Mouse (Mus musculus): Measurements from ENCODE around the gene Atm.

Gene Atm

GRCm38 (mm10) chr9:53408953-53409361, 127.6 kb downstream of the Atm start:
- no peak for DNase-seq (ENCODE audit: low spot score)

GRCm38 (mm10) chr9:53408548-53408947, 128.0 kb downstream of the Atm start:
- DNase-seq (ENCODE audit: low spot score), result no peak

- DNase-seq (ENCODE audit: low spot score), result peak; percentile 66
Observed at GRCm38 (mm10) chr9:53404753-53405722, 131.5 kb downstream of the Atm start.

GRCm38 (mm10) chr9:53404050-53404752, 132.3 kb downstream of the Atm start:
- no peak for DNase-seq (ENCODE audit: low spot score)

GRCm38 (mm10) chr9:53402991-53403390, 133.5 kb downstream of the Atm start:
- DNase-seq (ENCODE audit: low spot score), result no peak

GRCm38 (mm10) chr9:53402291-53402711, 134.2 kb downstream of the Atm start, which contains the start of gene 4930550C14Rik:
4930550C14Rik (plus strand) TSS chr9:53402325.
- DNase-seq (ENCODE audit: low spot score), result peak; percentile 56

- DNase-seq (ENCODE audit: low spot score), result no peak
Observed at GRCm38 (mm10) chr9:53401146-53401545, 135.4 kb downstream of the Atm start.

- no peak for DNase-seq (ENCODE audit: low spot score)
Observed at GRCm38 (mm10) chr9:53400696-53401095, 135.8 kb downstream of the Atm start.

- no peak for DNase-seq (ENCODE audit: low spot score)
Observed at GRCm38 (mm10) chr9:53399537-53399936, 137.0 kb downstream of the Atm start.

- DNase-seq (ENCODE audit: low spot score), result peak; percentile 20
Observed at GRCm38 (mm10) chr9:53398388-53398700, 138.2 kb downstream of the Atm start.

- DNase-seq (ENCODE audit: low spot score), result no peak
Observed at GRCm38 (mm10) chr9:53397685-53398387, 138.7 kb downstream of the Atm start.

- DNase-seq (ENCODE audit: low spot score), result no peak
Observed at GRCm38 (mm10) chr9:53390136-53390535, 146.4 kb downstream of the Atm start.
